Mouse (Mus musculus) heart, adult 2 months (tissue): ENCODE measurements around the gene Ttc1. TPM values are rescaled to one million over a fixed set of nuclear protein-coding genes. Genes with fewer than 3 reads are reported as not detected.

Experiments used
- DNase-seq, 2 experiments: peaks; one replicate each; pipeline ENCODE4 v3.0.0; 2021
- H3K27ac ChIP-seq: fragments of 200-600 bp; 2 replicates; pipeline ENCODE4 v1.8.1; 2022
- H3K27me3 ChIP-seq: fragments of 200-500 bp; 2 replicates; pipeline ENCODE4 v1.6.1; 2012; ENCODE audit warnings: mild to moderate bottlenecking, low read length, inconsistent platforms, mixed read lengths; ENCODE audit not compliant: control insufficient read depth, insufficient read depth
- H3K36me3 ChIP-seq: fragments of 200-500 bp; 2 replicates; pipeline ENCODE4 v1.6.1; 2012; ENCODE audit warnings: low read length, inconsistent platforms; ENCODE audit not compliant: control insufficient read depth, insufficient read depth
- H3K4me1 ChIP-seq: fragments of 200-500 bp; 2 replicates; pipeline ENCODE4 v1.6.1; 2011; ENCODE audit warnings: low read length; ENCODE audit not compliant: control insufficient read depth, insufficient read depth
- H3K4me3 ChIP-seq: fragments of 200-600 bp; 2 replicates; pipeline ENCODE4 v1.8.1; 2022
- H3K79me2 ChIP-seq: fragments of 200-500 bp; replicated peaks from 2 replicates; pipeline ENCODE4 v1.6.1; 2012; ENCODE audit warnings: mild to moderate bottlenecking, inconsistent platforms, low read length, moderate library complexity, mixed read lengths; ENCODE audit not compliant: control insufficient read depth, insufficient read depth
- H3K9ac ChIP-seq: fragments of 200-500 bp; 2 replicates; pipeline ENCODE4 v1.6.1; 2012; ENCODE audit warnings: low read depth, mild to moderate bottlenecking, control low read depth, inconsistent platforms, low read length, mixed read lengths
- CTCF ChIP-seq: fragments of 200-600 bp; IDR thresholded peaks from 2 replicates; pipeline ENCODE4 v1.8.1; 2022; ENCODE audit warnings: antibody characterized with exemption, mild to moderate bottlenecking, moderate library complexity
- EP300 ChIP-seq: fragments of 200-500 bp; IDR thresholded peaks from 2 replicates; pipeline ENCODE4 v1.6.1; 2011; ENCODE audit warnings: low read depth, low read length, control low read depth; ENCODE audit not compliant: insufficient read depth
- POLR2A ChIP-seq: fragments of 200-500 bp; IDR thresholded peaks from 2 replicates; pipeline ENCODE4 v1.6.1; 2011; ENCODE audit warnings: mild to moderate bottlenecking, low read depth, low read length, control low read depth; ENCODE audit not compliant: insufficient read depth
- WGBS: fragments of 180-500 bp; shearing (Covaris S2); methylation state at CpG from one replicate; pipeline ENCODE4 v1.1.7; 2018; 5-methylcytosine and 5-hydroxymethylcytosine counted together
- intact Hi-C: fragments of 180-260 bp; cut with DNase I; formaldehyde crosslinking; loops from one replicate; pipeline ENCODE4 v1.15.1; 2025
- polyA plus RNA-seq: library from polyadenylated mRNA; depleted of rRNA; stranded (reverse); fragments of >200 nt; gene quantifications from 2 replicates; pipeline ENCODE4 v1.2.3, GENCODE M21; 2012; rRNA removed
- total RNA-seq, 2 experiments: library from RNA; stranded (reverse); gene quantifications; 2 replicates each; pipeline ENCODE4 v1.2.3; 2021

Ttc1 gene
- total and polyA plus RNA-seq, 3 experiments: 15.3 to 56.3 (median 47.5) TPM

DNA sequence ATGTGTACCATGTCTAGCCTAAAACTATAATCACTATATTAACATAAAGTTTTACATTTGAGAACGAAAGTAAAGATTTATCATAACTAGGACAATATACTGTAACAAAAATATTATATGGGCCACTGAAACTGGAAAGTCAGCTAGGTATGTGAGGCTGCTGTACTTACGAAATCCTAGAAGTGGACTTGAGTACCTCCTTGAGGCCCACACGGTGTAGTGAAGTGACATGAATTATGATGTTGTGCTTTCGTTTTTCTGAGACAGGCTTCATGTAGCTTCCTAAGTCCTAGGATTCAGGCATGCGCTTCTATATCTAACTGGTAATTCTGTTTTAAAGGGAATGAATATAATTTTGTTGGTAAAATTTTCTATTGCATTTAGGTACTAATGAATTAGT lies 49.2 kb downstream of the Ttc1 start:
- Histone ChIP-seq H3K79me2 (0 out of 2 replicates have a peak, but pooled peaks cover 3% of the 10 kb centered on the region), H3K27me3 (no peaks in the 10 kb centered on the region), H3K36me3 (peaks cover 4% of the 10 kb centered on the region), H3K27ac (no peak overlapping the region), H3K4me3 (no peak overlapping the region), H3K4me1 (peaks cover 2% of the 10 kb centered on the region), H3K9ac (no peak overlapping the region)
- no peak for TF ChIP-seq CTCF
- no peak for TF ChIP-seq EP300
- no peak for TF ChIP-seq POLR2A
- WGBS: 81% methylated on average over 5 of the region's 5 CpGs
- no peak for DNase-seq
- intact Hi-C loops: no loop called here

DNA sequence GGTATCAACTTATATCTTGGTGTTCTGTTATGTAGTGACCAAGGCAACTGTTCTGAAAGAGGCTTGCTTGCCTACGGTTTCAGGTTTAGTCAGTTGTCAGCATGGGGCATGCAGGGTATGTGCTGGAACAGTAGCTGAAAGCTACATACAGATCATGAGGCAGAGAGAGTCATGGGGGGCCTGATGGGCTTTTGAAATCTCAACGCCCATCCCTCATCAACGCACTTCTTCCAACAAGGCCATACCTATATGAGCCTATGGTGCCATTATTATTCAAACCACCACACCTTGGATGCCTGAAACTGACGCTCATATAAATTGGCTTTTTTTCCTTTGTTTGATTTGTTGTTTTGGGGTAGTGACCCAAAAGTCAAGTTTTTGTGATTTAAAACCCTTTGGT lies 51.2 kb downstream of the Ttc1 start:
- intact Hi-C loops: no loop called here
- TF ChIP-seq EP300 (no peak), POLR2A (no peak), CTCF (no peak)
- Histone ChIP-seq H3K27ac (no peak overlapping the region), H3K36me3 (no peaks in the 10 kb centered on the region; the same call in none of the 2 replicates), H3K27me3 (no peaks in the 10 kb centered on the region), H3K9ac (no peak overlapping the region), H3K79me2 (0 out of 2 replicates have a peak, but pooled peaks cover 3% of the 10 kb centered on the region), H3K4me3 (no peak overlapping the region), H3K4me1 (no peaks in the 10 kb centered on the region)
- WGBS: 94% methylated on average over 4 of the region's 4 CpGs
- DNase-seq: no peak

DNA sequence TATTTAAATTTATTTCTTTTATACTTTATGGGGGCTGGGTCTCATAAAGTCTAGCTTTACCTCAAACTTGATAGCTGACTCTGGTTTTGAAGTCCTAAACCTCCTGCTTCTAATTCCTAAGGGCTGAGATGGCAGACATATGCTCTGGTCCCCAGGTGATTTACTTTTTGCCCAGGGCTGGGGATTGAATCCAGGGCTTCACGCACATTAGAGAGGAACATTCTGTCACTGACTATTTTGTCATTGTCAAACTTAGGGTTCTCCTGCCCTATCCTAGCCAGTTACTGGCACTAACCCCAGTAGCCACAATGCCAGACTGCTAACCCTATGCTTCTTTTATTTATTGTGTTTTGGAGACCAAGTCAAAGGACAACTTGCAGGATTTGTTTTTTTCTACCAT lies 59.0 kb downstream of the Ttc1 start:
- intact Hi-C loops: no loop called here
- Histone ChIP-seq H3K4me3 (no peak overlapping the region), H3K9ac (no peak overlapping the region), H3K79me2 (peaks cover 1% of the 10 kb centered on the region), H3K36me3 (peaks cover 9% of the 10 kb centered on the region), H3K27me3 (no peaks in the 10 kb centered on the region), H3K4me1 (no peaks in the 10 kb centered on the region), H3K27ac (no peak overlapping the region)
- no peak for DNase-seq
- no peak for TF ChIP-seq EP300
- no peak for TF ChIP-seq POLR2A
- TF ChIP-seq CTCF: no peak
- 80% methylated on average over 1 of the region's 1 CpGs for WGBS

DNA sequence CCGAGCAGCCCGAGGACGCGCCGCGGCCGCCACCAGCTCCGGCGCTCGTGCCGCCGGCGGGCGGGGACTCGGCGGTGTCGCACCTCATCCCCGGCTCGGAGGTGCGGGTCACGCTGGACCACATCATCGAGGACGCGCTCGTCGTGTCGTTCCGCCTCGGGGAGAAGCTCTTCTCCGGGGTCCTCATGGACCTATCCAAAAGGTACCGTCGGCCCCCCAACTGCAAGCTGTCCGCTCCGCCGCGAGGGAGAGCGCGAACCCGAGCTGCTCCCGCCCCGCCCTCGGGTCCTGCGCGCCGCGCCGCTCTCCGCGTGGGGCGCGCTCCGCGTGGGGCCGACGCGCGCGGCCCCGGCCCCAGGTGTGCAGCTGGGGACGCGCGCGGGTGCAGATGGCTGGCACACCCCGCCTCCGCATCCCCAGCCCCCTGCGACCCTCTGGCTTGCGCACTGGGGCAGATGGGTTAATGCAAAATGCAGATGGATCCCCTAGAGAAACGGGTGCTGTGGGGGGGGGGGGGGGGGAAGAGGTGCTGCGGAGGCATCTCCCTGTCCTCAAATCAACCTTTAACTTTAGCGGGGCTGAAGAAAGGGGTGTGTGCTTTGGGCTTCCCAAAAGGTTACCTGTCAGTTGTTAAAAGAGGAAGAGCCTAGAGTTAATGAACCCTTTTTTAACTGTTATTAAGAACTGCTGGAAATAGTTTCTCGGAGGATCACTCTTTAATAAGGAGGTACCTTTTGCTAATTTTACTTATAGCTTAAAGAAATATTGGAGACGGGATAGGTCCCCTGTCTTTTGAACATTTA lies 65.2 kb downstream of the Ttc1 start:
- peak overlapping the region; percentile 87 for H3K27ac ChIP-seq
- peaks cover 2% of the 10 kb centered on the region for H3K4me1 ChIP-seq
- intact Hi-C loops: loop anchor here (2.0 kb wide), 1 partner anchor 64 kb away; no protein-coding TSS in a partner anchor
- TF ChIP-seq POLR2A (peak; percentile 21; the same call in 1 of the 2 replicates), CTCF (peak; percentile 8; the same call in 1 of the 2 replicates), EP300 (no peak)
- H3K36me3 ChIP-seq: peaks cover 17% of the 10 kb centered on the region
- no peaks in the 10 kb centered on the region for H3K27me3 ChIP-seq
- peak; percentile 78 to 81 for DNase-seq
- peak overlapping the region; percentile 96 for H3K9ac ChIP-seq
- whole genome bisulfite sequencing: 1% methylated on average over 72 of the region's 72 CpGs
- H3K4me3 ChIP-seq: peak overlapping the region; percentile 81
- peaks cover 6% of the 10 kb centered on the region; the same call in 1 of the 2 replicates for H3K79me2 ChIP-seq

DNA sequence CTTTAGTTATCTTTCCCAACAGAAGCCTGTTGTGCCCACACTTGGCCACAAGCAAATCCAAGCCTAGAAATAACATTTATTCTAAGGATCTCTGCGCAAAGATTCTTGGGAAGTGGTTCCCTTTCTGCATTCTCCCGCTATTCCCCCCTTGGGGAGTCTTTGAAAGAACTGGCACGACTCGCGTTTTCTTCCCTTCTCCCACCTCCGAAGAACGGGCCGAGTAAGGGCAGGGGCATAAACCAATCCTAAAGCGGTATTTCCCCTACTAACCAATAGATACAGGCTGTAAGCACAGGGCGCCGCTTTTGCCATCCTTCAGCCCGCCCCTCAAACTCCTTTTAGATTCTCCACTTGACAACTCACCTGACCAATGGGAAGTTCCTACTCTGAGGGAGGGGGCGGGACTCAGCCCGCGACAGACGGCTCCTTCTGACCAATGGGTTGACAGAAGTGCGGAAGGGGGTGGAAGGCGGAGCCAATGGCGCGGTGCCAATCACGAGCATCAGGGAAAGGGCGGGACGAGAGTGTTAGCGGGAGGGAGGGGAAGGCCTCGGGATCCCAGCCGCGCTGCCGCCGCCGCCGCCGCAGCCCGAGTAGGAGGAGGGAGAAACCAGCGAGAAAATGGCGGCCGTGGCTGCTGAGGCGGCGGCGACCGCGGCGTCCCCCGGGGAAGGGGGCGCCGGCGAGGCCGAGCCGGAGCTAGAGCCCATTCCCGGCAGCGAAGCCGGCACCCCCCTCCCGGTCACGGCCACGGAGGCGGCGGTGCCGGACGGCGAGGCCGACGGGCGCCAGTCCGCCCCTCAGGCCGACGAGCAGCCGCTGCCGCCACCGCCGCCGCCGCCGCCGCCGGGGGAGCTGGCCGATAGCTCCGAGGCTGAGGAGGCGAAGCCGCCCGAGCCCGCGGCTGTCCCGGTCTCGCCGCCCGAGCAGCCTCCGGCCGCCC lies 66.1 kb downstream of the Ttc1 start, which contains the start of gene Pwwp2a:
Gene Pwwp2a (plus strand): TSS at position 527 of the 943 bp plus-strand sequence.
- H3K9ac ChIP-seq: peak within 1 kb of the TSS; percentile 96
- H3K27me3 ChIP-seq: no peaks in the 10 kb centered on the region
- intact Hi-C loops: loop anchor here (2.0 kb wide), 1 partner anchor 65 kb away; no protein-coding TSS in a partner anchor
- peak within 1 kb of the TSS; percentile 81 for H3K4me3 ChIP-seq
- H3K36me3 ChIP-seq: peaks cover 17% of the 10 kb centered on the region
- DNase-seq: peak; percentile 98 to 99
- TF ChIP-seq EP300 (no peak), POLR2A (peak; percentile 43), CTCF (peak; percentile 41)
- WGBS: under 1% methylated on average over 83 of the region's 87 CpGs
- H3K27ac ChIP-seq: peak within 1 kb of the TSS; percentile 87
- peaks cover 6% of the 10 kb centered on the region; the same call in 1 of the 2 replicates for H3K79me2 ChIP-seq
- H3K4me1 ChIP-seq: peaks cover 2% of the 10 kb centered on the region

Other genes with a start within 250 kb of the Ttc1 start
- gene Ccnjl, start 219.2 kb downstream of the Ttc1 start, total RNA-seq: 1 to 10 TPM; 2.1 to 3.0 TPM
- gene Ccnjl, start 219.2 kb downstream of the Ttc1 start, polyA plus RNA-seq: 2.0 and 2.9 TPM in 2 replicates
- gene 4933415A04Rik, start 161.0 kb downstream of the Ttc1 start, total RNA-seq: under 1 TPM; 0.26 to 0.68 TPM
- gene 4933415A04Rik, start 161.0 kb downstream of the Ttc1 start, polyA plus RNA-seq: 0.23 and 0.29 TPM in 2 replicates
- gene Fabp6, start 146.5 kb downstream of the Ttc1 start, total RNA-seq: not detected
- gene Fabp6, start 146.5 kb downstream of the Ttc1 start, polyA plus RNA-seq: not detected in 2 replicates
- 10 to 100 TPM; 16.8 to 18.3 TPM for gene Pwwp2a, start 66.0 kb downstream of the Ttc1 start, total RNA-seq
- gene Pwwp2a, start 66.0 kb downstream of the Ttc1 start, polyA plus RNA-seq: 7.4 and 12.1 TPM in 2 replicates
- 10 to 100 TPM; 39.3 to 50.5 TPM for gene Adra1b, start 153.2 kb upstream of the Ttc1 start, total RNA-seq
- gene Adra1b, start 153.2 kb upstream of the Ttc1 start, polyA plus RNA-seq: 58.3 and 77.7 TPM in 2 replicates